Mouse (Mus musculus): ENCODE measurements around the gene Batf.

- no peak for TF ChIP-seq CTCF (IDR thresholded peaks at IDR 0.05; ENCODE audit: borderline replicate concordance, insufficient read depth, low read length)
- TF ChIP-seq POLR2A (IDR thresholded peaks at IDR 0.05; ENCODE audit: low read depth, low read length) = no peak
Measured at GRCm38 (mm10) chr12:85641564-85641931, 44.9 kb upstream of the Batf start.
